Mouse (Mus musculus) liver, embryonic 16.5 days (tissue): Measurements from ENCODE around the gene Serpinb3d. TPM values are rescaled to one million over a fixed set of nuclear protein-coding genes. Genes with fewer than 3 reads are reported as not detected.
"Not testable (repeated sequence)": the region's sequence is repeated elsewhere in the genome, so short reads cannot be mapped to it uniquely, and the experiment has no call there.

Source experiments
- ATAC-seq: fragments of 200-750 bp; cut with Nextera tagmentation; 2 replicates; pipeline ENCODE4 v1.8.0; 2017; ENCODE audit warnings: low read depth, mild to moderate bottlenecking, moderate number of reproducible peaks, moderate library complexity
- H3K27ac ChIP-seq: fragments of 300-500 bp; sonication (generic); 2 replicates; pipeline ENCODE4 v1.5.1; 2014; ENCODE audit warnings: mild to moderate bottlenecking, low read length
- H3K27me3 ChIP-seq: fragments of 300-500 bp; sonication (generic); 2 replicates; pipeline ENCODE4 v1.6.1; 2014; ENCODE audit warnings: low read depth, low read length, mixed read lengths; ENCODE audit not compliant: control insufficient read depth, insufficient read depth
- H3K36me3 ChIP-seq: fragments of 300-500 bp; sonication (generic); 2 replicates; pipeline ENCODE4 v1.6.1; 2014; ENCODE audit warnings: mild to moderate bottlenecking; ENCODE audit not compliant: control insufficient read depth, insufficient read depth
- H3K4me1 ChIP-seq: fragments of 300-500 bp; sonication (generic); 2 replicates; pipeline ENCODE4 v1.6.1; 2014; ENCODE audit warnings: low read depth, low read length, mixed read lengths; ENCODE audit not compliant: control insufficient read depth
- H3K4me2 ChIP-seq: fragments of 300-500 bp; sonication (generic); 2 replicates; pipeline ENCODE4 v1.6.1; 2014; ENCODE audit warnings: low read depth, low read length, mixed read lengths
- H3K4me3 ChIP-seq: fragments of 300-500 bp; sonication (generic); 2 replicates; pipeline ENCODE4 v1.5.1; 2014; ENCODE audit warnings: low read depth, mild to moderate bottlenecking, low read length
- H3K9ac ChIP-seq: fragments of 300-500 bp; sonication (generic); 2 replicates; pipeline ENCODE4 v1.6.1; 2014; ENCODE audit warnings: low read depth, low read length
- H3K9me3 ChIP-seq: fragments of 300-500 bp; sonication (generic); replicated peaks from 2 replicates; pipeline ENCODE4 v1.6.1; 2016; ENCODE audit warnings: low read length; ENCODE audit not compliant: control insufficient read depth
- WGBS: fragments of 180-500 bp; shearing (Covaris S2); extraction: QIAGEN DNeasy Blood & Tissue Kit; methylation state at CpG from one replicate; pipeline ENCODE4 v1.1.7; 2014; ENCODE audit not compliant: insufficient replicate concordance; 5-methylcytosine and 5-hydroxymethylcytosine counted together
- polyA plus RNA-seq: library from polyadenylated mRNA; unstranded; fragments of >200 nt; fragmentation: Nextera tagmentation; extraction: Ambion mirVana; gene quantifications from 2 replicates; pipeline ENCODE4 v1.2.1, GENCODE M21; 2015

The Serpinb3d gene
- polyA plus RNA-seq, result not detected in 2 replicates

DNA sequence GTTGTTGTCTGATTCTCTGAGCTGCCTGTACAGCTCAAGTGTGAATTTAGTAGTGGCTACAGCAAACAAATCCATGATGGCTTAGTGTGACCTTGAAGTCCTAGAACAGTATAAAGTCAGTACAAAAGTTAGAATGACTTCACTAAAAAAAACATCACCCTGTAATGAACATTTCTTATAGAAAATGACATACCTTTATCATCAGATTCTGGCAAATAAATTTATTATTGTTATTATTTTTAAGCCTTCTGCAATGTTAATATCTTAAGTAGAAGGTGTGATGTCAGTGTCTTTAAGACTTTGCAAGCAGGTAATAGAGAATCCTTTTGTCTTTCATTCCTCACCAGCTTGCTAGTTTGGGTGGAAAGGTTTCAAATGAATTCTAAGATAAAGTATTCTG lies at the start of gene Serpinb3d:
Gene Serpinb3d, minus strand, starts transcription at position 101 of the 400 bp plus-strand sequence.
- Histone ChIP-seq H3K4me1 (no peaks in the 10 kb centered on the region), H3K9ac (no peak within 1 kb of the TSS), H3K36me3 (no peaks in the 10 kb centered on the region), H3K27ac (no peak within 1 kb of the TSS), H3K4me3 (no peak within 1 kb of the TSS), H3K4me2 (no peak within 1 kb of the TSS), H3K27me3 (no peaks in the 10 kb centered on the region), H3K9me3 (no peaks in the 10 kb centered on the region)
- ATAC-seq, result no peak

DNA sequence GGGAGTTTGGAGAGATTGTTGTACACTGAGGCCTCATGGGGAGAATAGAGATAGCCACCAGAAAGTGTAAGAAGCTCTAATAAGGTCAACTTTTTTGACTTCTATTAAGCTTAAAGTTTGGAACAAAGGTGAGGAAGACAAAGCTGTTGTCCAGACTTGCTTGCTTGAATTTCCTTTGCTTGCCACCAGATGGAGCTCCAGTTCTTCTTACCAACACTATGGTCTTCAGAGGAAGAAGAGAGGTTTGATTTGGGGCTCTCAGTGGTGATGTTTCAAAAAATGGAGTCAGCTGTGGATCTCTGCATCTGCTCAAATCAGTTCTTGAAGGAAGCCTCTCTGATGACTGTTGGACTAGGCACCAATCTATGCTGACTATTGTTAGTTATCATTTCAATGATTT lies 44.1 kb upstream of the Serpinb3d start:
- not testable (repeated sequence) for H3K36me3 ChIP-seq, H3K27ac ChIP-seq, H3K9me3 ChIP-seq, H3K9ac ChIP-seq, H3K4me2 ChIP-seq, H3K4me3 ChIP-seq, ATAC-seq, H3K4me1 ChIP-seq, H3K27me3 ChIP-seq

DNA sequence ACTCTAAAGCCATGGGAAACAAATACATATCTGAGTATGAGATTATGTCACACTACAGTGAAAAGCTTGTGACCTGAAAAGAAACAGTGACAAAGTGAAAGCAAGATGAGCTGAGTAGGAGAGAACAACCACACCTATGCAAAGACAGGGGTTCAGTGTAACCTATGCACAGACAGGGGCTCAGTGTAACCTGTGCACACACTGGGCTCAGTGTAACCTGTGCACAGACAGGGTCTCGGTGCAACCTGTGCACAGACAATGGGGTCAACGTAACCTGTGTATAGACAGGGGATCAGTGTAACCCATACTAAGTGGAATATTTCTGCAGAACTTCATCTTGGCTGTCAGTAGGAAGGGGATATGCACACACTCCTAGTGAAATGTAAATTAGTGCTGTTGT lies 15.1 kb upstream of the Serpinb3d start:
- no peak overlapping the region for H3K4me2 ChIP-seq
- H3K9me3 ChIP-seq, result no peaks in the 10 kb centered on the region
- WGBS, result 61% methylated on average over 2 of the region's 2 CpGs
- no peak overlapping the region for H3K4me3 ChIP-seq
- H3K27ac ChIP-seq, result no peak overlapping the region
- H3K4me1 ChIP-seq, result no peaks in the 10 kb centered on the region
- no peaks in the 10 kb centered on the region for H3K27me3 ChIP-seq
- no peak overlapping the region for H3K9ac ChIP-seq
- no peaks in the 10 kb centered on the region for H3K36me3 ChIP-seq
- no peak for ATAC-seq

DNA sequence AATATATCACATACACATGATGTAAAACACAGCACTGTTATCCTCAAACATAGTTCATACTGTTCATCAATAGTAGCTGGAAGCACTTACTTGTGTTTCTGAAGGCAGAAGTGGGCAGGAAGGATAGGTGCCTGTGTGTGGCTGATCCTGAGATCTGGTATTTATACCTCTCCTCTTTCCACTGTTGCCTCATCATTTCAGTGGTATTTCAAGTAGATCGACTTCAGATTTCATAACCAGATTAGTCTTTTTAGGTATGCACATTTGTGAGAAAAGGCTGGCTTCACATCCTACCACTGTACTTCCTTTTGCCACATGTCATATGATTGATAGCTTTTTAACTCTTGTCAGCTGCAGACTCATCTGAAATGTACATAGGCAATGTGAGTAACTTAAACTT lies 31.1 kb downstream of the Serpinb3d start, which contains the start of gene Serpinb3a:
Gene Serpinb3a, minus strand, starts transcription at position 101 of the 400 bp plus-strand sequence.
- Histone ChIP-seq H3K27ac (no peak within 1 kb of the TSS), H3K27me3 (no peaks in the 10 kb centered on the region), H3K9me3 (no peaks in the 10 kb centered on the region), H3K4me2 (no peak within 1 kb of the TSS), H3K9ac (no peak within 1 kb of the TSS), H3K4me3 (no peak within 1 kb of the TSS), H3K4me1 (no peaks in the 10 kb centered on the region), H3K36me3 (no peaks in the 10 kb centered on the region)
- no peak for ATAC-seq
- 38% methylated on average over 1 of the region's 1 CpGs for WGBS

DNA sequence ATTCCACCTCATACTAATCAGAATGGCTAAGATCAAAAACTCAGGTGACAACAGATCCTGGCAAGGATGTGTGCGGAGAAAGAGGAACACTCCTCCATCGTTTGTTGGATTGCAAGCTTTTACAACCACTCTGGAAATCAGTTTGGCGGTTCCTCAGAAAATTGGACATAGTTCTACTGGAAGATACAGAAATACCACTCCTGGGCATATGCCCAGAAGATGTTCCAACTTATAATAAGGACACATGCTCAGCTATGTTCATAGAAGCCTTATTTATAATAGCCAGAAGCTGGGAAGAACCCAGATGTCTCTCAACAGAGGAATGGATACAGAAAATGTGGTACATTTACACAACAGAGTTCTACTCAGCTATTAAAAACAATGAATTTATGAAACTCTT lies 49.1 kb downstream of the Serpinb3d start:
- not testable (repeated sequence) for H3K27ac ChIP-seq, H3K9ac ChIP-seq, H3K36me3 ChIP-seq, ATAC-seq, H3K4me2 ChIP-seq, H3K9me3 ChIP-seq, H3K4me3 ChIP-seq, H3K27me3 ChIP-seq, H3K4me1 ChIP-seq
- 55% methylated on average over 3 of the region's 3 CpGs for WGBS

Other genes with a start within 250 kb of the Serpinb3d start
- gene Serpinb5, start 222.3 kb downstream of the Serpinb3d start, polyA plus RNA-seq, result not detected in 2 replicates
- gene Serpinb12, start 149.1 kb downstream of the Serpinb3d start, polyA plus RNA-seq, result 0.07 TPM in 1 of 2 replicates, not detected in the other
- gene Serpinb13, start 102.5 kb downstream of the Serpinb3d start, polyA plus RNA-seq, result not detected in 2 replicates
- gene Serpinb3a, start 31.2 kb downstream of the Serpinb3d start, polyA plus RNA-seq, result not detected in 2 replicates
- not detected in 2 replicates for gene Serpinb3b, start 194.9 kb upstream of the Serpinb3d start, polyA plus RNA-seq
- gene Serpinb3c, start 194.9 kb upstream of the Serpinb3d start, polyA plus RNA-seq, result not detected in 2 replicates